Mouse (Mus musculus): ENCODE measurements around the gene Tspan9.
A peak's percentile ranks its signal among the peaks of the same experiment; 100 is the strongest.

Tspan9 gene

DNA sequence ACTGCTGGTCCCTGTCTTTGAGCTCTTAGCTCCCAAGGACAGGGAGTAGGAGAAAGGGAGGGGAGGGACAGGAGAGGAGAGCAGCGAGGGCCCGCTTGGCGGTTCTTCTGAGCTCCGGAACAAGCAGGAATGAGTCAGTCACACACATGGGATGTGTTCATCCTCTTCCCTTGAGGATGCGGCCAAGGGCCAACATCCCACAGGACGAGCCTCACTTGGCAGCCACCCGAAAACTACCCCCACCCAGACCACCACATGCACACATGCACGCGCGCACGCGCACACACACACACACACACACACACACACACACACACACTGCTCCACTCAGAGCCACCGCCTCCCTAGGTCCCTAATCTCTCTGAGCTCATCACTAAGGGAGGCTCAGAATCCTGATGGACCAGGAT is 132.3 kb downstream of the Tspan9 start:
- DNase-seq = peak; percentile 30 to 60

GRCm38 (mm10) chr6:128010135-128010971 is 133.0 kb downstream of the Tspan9 start:
- no peak for DNase-seq

GRCm38 (mm10) chr6:128007982-128008562 is 135.3 kb downstream of the Tspan9 start:
- DNase-seq = no peak

GRCm38 (mm10) chr6:128007241-128007701 is 136.1 kb downstream of the Tspan9 start:
- no peak for DNase-seq

- DNase-seq = peak; percentile 29 to 57
Measured at GRCm38 (mm10) chr6:128006156-128006555, 137.2 kb downstream of the Tspan9 start.

GRCm38 (mm10) chr6:128004544-128004943 is 138.8 kb downstream of the Tspan9 start:
- DNase-seq = no peak

DNA sequence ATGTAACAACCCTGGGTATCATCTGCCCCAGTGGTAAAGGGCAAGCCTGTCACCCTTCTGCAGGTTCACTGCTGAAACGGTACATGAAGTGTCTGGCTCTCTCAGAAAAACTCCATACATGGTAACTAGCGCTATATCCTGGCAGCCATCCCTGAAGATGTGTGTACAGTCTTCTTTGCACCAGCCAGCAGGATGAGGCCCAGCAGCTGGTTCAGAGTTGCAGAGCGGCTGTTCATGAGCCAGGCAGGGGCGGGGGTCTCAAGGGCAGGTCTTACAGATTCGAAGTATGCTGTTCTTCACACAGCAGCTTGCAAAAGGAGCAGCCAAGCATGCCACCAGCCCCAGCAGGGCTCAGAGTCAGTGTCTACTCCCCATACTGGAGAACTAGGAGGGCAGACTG is 139.9 kb downstream of the Tspan9 start:
- DNase-seq = peak; percentile 46 to 79

DNA sequence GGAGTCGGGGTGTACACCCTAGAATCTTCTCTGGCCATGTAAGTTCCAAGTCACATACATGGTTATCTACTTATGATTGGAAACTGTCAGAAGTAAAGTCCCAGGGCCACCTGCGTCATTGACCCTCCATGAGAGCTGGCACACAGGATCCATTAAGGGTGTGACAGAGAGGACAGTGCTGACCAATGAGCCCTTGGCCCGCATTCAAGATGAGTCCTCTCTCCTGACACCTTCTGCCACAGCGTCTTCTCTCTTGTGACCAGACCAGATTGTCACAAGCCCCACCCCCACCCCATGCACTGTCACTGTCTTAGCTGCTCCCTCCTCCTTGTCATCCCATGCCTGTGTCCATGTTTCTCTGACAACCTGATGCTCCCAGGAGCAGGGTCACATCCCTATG is 140.7 kb downstream of the Tspan9 start:
- no peak for DNase-seq

- no peak for DNase-seq
Measured at GRCm38 (mm10) chr6:128002104-128002503, 141.3 kb downstream of the Tspan9 start.

GRCm38 (mm10) chr6:128001587-128001986 is 141.8 kb downstream of the Tspan9 start:
- no peak for DNase-seq

DNA sequence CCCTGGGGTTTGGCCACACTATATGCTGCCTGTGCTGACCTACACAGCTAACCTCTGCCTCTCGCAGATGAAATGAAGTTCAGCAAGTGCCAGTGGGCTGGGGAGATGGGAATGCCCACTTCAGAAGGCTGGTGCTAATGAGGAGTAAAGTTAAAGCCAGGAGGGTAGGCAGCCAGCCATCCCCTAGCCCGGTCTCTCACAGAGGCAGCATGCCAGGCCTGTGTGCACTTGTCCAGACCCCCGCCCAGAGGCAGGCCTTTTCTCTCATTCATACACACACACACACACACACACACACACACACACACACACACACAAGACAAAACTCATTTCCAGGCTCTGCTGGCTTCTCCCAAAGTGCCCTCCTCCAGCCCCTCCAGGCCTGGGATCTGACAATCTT is 142.6 kb downstream of the Tspan9 start:
- DNase-seq = no peak

DNA sequence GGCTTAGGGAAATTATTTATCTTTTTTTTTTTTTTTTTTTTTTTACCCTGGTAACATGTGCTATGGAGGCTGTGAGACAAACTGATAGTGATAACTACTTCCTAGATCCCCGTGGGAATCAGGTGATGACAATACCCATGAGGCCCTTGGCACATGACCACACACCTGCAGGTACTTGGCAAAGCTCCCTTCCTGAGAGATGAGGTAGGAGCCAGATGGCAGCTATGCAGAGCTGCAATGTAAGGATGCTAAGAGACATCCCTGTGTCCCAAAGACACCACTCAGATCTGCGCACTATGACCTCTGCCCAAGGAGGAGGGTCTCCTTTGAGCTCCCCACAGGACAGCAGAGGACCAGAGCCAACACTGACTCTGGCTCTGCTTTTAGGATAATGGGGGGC is 144.3 kb downstream of the Tspan9 start:
- DNase-seq = no peak

- no peak for DNase-seq
Measured at GRCm38 (mm10) chr6:127996928-127997327, 146.5 kb downstream of the Tspan9 start.

DNA sequence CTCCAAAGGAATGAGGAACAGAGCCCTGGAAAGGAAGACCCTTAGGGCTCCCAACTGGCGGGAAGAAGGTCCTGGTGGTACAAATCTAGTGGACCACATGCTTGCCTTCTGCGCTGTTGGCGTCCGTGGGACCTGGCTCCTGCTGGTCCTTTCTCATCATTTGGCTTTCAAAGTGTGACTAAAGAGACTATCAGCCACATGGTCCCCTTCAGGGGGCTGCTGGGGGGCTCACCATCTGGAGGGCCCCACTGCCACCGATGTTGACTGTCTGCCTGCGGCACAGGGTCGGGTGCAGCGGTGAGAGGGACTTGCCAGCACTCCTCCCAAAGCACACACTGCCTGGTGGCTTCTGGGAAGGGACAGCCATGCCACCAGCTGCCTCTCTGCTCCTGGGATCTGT is 150.4 kb downstream of the Tspan9 start:
- no peak for DNase-seq

DNA sequence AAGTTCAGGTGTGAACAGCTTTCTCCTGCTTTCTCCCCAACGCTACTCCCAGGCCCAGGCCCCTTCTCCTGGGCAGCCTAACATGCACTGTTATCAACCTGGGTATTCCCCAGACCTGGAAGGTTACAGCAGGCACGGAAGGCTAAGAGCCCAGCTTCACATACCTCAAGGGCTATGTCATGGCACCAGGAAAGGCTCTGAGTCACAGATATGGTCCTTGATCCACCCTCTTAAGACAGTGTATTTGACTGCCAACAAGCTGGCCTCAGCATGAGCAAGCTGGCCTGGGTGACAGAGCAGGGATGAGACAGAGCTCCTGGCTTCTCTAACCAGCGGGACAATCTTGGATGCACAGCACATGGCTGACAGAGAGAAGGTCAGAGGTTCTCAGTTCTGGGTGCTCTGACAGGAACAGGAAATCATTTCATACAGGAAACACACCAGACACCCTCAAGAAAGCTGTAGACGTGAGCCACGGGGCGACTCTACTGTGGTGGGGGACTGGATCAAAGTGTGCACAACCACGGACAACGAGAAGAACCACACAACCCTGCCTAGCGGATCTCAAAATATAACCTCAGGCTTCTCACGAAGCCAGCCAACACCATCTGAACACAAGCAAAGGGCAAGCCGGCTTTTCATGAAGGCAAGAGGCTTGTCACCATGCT is 151.8 kb downstream of the Tspan9 start:
- DNase-seq = peak; percentile 40 to 66

- peak; percentile 82 to 89 for DNase-seq
Measured at GRCm38 (mm10) chr6:127989624-127990212, 153.7 kb downstream of the Tspan9 start.

- DNase-seq = no peak
Measured at GRCm38 (mm10) chr6:127988944-127989494, 154.4 kb downstream of the Tspan9 start.

DNA sequence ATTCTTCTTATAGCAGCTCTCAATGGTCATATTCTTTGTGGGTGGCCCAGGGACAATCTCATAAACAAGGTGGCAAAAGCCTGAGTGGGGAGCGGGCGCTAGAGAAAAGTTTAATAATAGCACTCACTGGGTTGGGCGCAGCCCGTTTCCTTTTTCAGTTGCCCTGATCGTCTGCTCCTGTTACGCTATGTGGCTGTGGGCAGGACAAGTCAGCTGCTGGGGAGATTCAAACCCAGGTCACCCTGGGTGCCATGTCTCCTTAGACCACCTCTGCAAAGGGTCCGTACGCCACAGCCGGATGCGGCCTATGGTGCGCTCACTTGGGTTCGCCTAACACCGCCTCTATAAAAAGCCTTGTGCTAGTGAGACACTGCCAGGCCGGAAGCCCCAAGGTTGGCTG is 156.0 kb downstream of the Tspan9 start:
- DNase-seq = no peak

DNA sequence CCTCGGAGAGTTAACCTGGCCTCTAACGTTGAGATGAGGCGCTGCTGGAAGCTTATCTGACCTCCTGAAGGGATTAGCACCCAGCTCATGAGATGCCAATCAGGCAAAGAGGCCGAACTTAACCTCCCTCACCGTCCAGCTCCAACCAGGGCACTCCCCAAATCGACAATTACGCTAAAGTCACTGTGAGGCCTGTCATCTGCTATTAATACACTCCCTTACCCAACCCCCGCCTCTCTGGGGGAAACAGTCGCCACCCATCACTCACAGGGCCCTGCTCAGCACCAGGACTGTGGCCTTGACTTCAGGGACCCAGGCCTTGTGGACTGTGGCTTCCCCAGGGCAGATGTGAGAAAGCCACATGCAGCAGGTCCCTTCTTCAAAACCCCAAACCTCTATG is 157.0 kb downstream of the Tspan9 start:
- no peak for DNase-seq

DNA sequence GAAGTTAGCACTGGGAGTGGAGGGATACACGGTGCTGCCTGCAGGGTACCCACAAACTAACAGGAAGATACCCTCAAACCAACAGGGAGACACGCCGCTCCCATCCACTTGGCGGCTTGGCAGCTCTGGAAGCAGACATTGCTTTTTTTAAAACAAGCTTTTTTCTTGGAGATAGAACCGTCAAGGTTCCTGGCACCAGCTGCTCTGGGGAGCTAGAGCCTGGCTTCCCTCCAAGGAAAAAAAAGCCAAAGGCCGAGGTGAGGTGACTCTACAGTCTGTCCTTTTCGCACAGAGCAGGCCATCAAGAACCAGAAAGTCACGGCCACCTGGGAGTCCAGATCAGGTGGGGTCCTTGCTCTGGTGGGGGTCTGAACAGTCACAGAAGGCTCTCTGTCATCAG is 162.2 kb downstream of the Tspan9 start:
- no peak for DNase-seq

- DNase-seq = no peak
Measured at GRCm38 (mm10) chr6:127980381-127981045, 162.9 kb downstream of the Tspan9 start.

DNA sequence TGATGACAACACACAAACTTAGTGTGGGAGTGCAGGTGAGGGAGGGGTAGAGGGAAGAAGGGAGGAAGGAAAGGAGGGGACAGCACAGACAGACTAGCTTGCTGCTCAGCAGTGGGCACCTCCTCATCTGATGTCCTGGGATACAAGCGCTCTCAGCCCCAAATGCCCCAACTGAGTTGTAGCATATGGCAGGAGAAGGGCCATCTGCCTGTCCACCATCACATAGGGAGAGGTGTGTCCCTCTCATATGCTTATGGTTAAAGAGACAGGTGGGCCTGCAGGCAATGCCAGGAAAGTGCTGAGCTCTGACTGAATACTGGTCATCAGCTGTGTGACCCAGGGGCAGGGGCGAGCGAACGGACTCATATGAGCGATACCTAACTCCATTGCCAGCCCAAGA is 163.6 kb downstream of the Tspan9 start:
- no peak for DNase-seq

- no peak for DNase-seq
Measured at GRCm38 (mm10) chr6:127978941-127979340, 164.5 kb downstream of the Tspan9 start.
